In genomic region chr2:167564551-167565311, GRCm38 (mm10) we compare ENCODE assay signal across 11 mouse cellular contexts. TPM values are rescaled to one million over a fixed set of nuclear protein-coding genes. Genes with fewer than 3 reads are reported as not detected.
A peak's percentile ranks its signal among the peaks of the same experiment; 100 is the strongest.
DNase-seq lines count a peak whose midpoint lies in the region; ATAC-seq and TF ChIP-seq lines count a peak whose summit lies in the region.
"Had no signal": no experiment of that assay in that cellular context is flagged by ENCODE, and none has a peak within 500 bp of the region (broad histone marks: within the 10 kb centered on the region; RNA-seq: fewer than 3 reads in every experiment).

No protein-coding gene starts in this region.

- no peaks in the 10 kb centered on the region for H3K9me3 ChIP-seq in heart, postnatal 0 days (replicated peaks; ENCODE audit: control insufficient read depth, low read length)
- H3K9me3 ChIP-seq in lung, postnatal 0 days (ENCODE audit: low read length), result no peaks in the 10 kb centered on the region
- no peaks in the 10 kb centered on the region for H3K9me3 ChIP-seq in limb, embryonic 13.5 days
- H3K9me3 ChIP-seq: forebrain, embryonic 15.5 days; midbrain, embryonic 10.5 days; neural tube, embryonic 12.5 days had no signal

- no peak overlapping the region for H3K4me3 ChIP-seq in heart, postnatal 0 days (ENCODE audit: low read depth, low read length)
- no peak overlapping the region for H3K4me3 ChIP-seq in lung, postnatal 0 days (ENCODE audit: low read depth, low read length)
- no peak overlapping the region for H3K4me3 ChIP-seq in limb, embryonic 13.5 days
- H3K4me3 ChIP-seq: forebrain, embryonic 15.5 days; neural tube, embryonic 12.5 days had no signal

- no peak overlapping the region for H3K9ac ChIP-seq in heart, postnatal 0 days (replicated peaks; ENCODE audit: low read depth, low read length)
- 0 out of 2 replicates have a peak overlapping the region, but pooled peaks have one; percentile 5 for H3K9ac ChIP-seq in lung, postnatal 0 days (replicated peaks; ENCODE audit: low read depth)
- H3K9ac ChIP-seq in limb, embryonic 13.5 days, result peak overlapping the region; percentile 25; the same call in 1 of the 2 replicates
- H3K9ac ChIP-seq: forebrain, embryonic 15.5 days; neural tube, embryonic 12.5 days had no signal

- DNase-seq in heart, postnatal 0 days (ENCODE audit: low spot score), result no peak
- no peak for DNase-seq in heart, adult 8-10 months (ENCODE audit: low spot score)
- no peak for DNase-seq in lung, postnatal 0 days (ENCODE audit: low spot score)
- DNase-seq in lung, adult 18-20 months, result no peak
- no peak for DNase-seq in spleen, adult 18-20 months
- no peak for DNase-seq in left cerebral cortex, postnatal 14 days (ENCODE audit: low spot score in 2 of 2)
- DNase-seq: cerebellum, postnatal 25 days had no signal

- no peaks in the 10 kb centered on the region for H3K36me3 ChIP-seq in heart, postnatal 0 days (replicated peaks; ENCODE audit: control insufficient read depth, insufficient read depth, low read length)
- no peaks in the 10 kb centered on the region for H3K36me3 ChIP-seq in lung, postnatal 0 days (ENCODE audit: insufficient read depth, low read length)
- H3K36me3 ChIP-seq in limb, embryonic 13.5 days, result no peaks in the 10 kb centered on the region
- H3K36me3 ChIP-seq: forebrain, embryonic 15.5 days; midbrain, embryonic 10.5 days; neural tube, embryonic 12.5 days had no signal

- TF ChIP-seq EP300 in heart, postnatal 0 days (IDR thresholded peaks at IDR 0.05; ENCODE audit: low read depth), result no peak
- no peak for TF ChIP-seq EP300 in lung, postnatal 0 days (IDR thresholded peaks at IDR 0.05)

- no peak overlapping the region for H3K4me2 ChIP-seq in heart, postnatal 0 days (ENCODE audit: low read depth, low read length)
- H3K4me2 ChIP-seq in lung, postnatal 0 days (replicated peaks; ENCODE audit: low read depth, low read length), result no peak overlapping the region
- H3K4me2 ChIP-seq in limb, embryonic 13.5 days (replicated peaks), result peak overlapping the region; percentile 53
- H3K4me2 ChIP-seq: forebrain, embryonic 15.5 days had no signal

- peaks cover 8% of the 10 kb centered on the region; the same call in 1 of the 2 replicates for H3K4me1 ChIP-seq in heart, postnatal 0 days (ENCODE audit: control insufficient read depth, insufficient read depth)
- H3K4me1 ChIP-seq in lung, postnatal 0 days (ENCODE audit: insufficient read depth, low read depth, low read length), result peaks cover 2% of the 10 kb centered on the region; the same call in 1 of the 2 replicates
- peaks cover 74% of the 10 kb centered on the region for H3K4me1 ChIP-seq in limb, embryonic 13.5 days

- H3K27me3 ChIP-seq in heart, postnatal 0 days (ENCODE audit: control insufficient read depth, insufficient read depth, low read length), result peaks cover 5% of the 10 kb centered on the region; the same call in 1 of the 2 replicates
- no peaks in the 10 kb centered on the region for H3K27me3 ChIP-seq in lung, postnatal 0 days (replicated peaks; ENCODE audit: insufficient read depth, low read length)
- no peaks in the 10 kb centered on the region for H3K27me3 ChIP-seq in limb, embryonic 13.5 days
- H3K27me3 ChIP-seq: neural tube, embryonic 12.5 days had no signal

- no peak for TF ChIP-seq CTCF in heart, postnatal 0 days (IDR thresholded peaks at IDR 0.05; ENCODE audit: low read depth)
- no peak for TF ChIP-seq CTCF in lung, postnatal 0 days (IDR thresholded peaks at IDR 0.05)

- 84% methylated on average over 13 of the region's 13 CpGs for WGBS in heart, postnatal 0 days
- WGBS in lung, postnatal 0 days, result 61% methylated on average over 13 of the region's 13 CpGs
- WGBS in limb, embryonic 13.5 days, result 56% methylated on average over 13 of the region's 13 CpGs

- no peak for ATAC-seq in heart, postnatal 0 days (ENCODE audit: insufficient read depth, low read depth)
- no peak for ATAC-seq in lung, postnatal 0 days
- ATAC-seq in limb, embryonic 13.5 days (ENCODE audit: low FRiP score, low read depth), result no peak

- intact Hi-C loops in left cerebral cortex, postnatal 14 days (cut with DNase I), result no loop called here

- H3K27ac ChIP-seq in heart, postnatal 0 days (ENCODE audit: low read depth), result 0 out of 2 replicates have a peak overlapping the region, but pooled peaks have one; percentile 63
- peak overlapping the region; percentile 79 for H3K27ac ChIP-seq in lung, postnatal 0 days (ENCODE audit: low read length)
- H3K27ac ChIP-seq in limb, embryonic 13.5 days, result peak overlapping the region; percentile 95
- H3K27ac ChIP-seq: forebrain, embryonic 15.5 days; neural tube, embryonic 12.5 days had no signal

RNA-seq across cellular contexts. Expression of gene Snai1, which starts 26.7 kb away (rescaled TPM):
- total RNA-seq in heart, postnatal 0 days (2014; rRNA removed; ENCODE audit: low replicate concordance), result 1.5 TPM in 1 of 2 replicates, not detected in the other
- polyA plus RNA-seq in heart, postnatal 0 days (2015; fragmentation: Nextera tagmentation; extraction: Ambion mirVana), result 6.0 and 7.0 TPM in 2 replicates
- 1 to 10 TPM; 1.2 to 2.2 (median 1.4) TPM for total RNA-seq in heart, adult 8-10 months (2022)
- 55.4 and 63.0 TPM in 2 replicates for polyA plus RNA-seq in lung, postnatal 0 days (2015; fragmentation: Nextera tagmentation; extraction: Ambion mirVana)
- polyA plus RNA-seq in limb, embryonic 13.5 days (2015; fragmentation: Nextera tagmentation; extraction: Ambion mirVana), result 72.6 and 76.0 TPM in 2 replicates
- total RNA-seq in left cerebral cortex, postnatal 14 days (2021), result under 1 TPM; 0.86 to 0.95 TPM
